ENCODE assay signal across 13 mouse cellular contexts in the genomic region with DNA sequence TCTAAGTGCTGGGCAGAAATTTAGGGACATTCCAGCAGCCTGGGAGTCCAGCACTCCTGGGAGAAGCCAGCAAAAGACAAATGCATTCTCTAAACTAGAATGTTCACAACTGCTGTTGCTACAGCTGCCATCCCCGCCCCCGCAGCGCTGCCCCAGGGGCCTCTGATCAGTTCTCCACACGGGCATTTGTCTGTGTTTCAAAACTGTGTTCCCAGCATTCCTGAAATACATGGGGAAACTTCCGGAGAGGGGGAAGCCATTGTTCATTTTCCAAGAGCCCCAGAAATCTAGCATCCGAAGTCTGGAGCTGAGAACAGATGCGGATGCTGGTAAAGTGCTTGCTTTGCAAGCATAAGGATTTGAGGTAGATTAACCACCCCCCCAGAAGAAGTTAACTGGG. TPM values are rescaled to one million over a fixed set of nuclear protein-coding genes. Genes with fewer than 3 reads are reported as not detected.
A peak's percentile ranks its signal among the peaks of the same experiment; 100 is the strongest.
DNase-seq lines count a peak whose midpoint lies in the region; ATAC-seq lines count a peak whose summit lies in the region.
"Had no signal": no experiment of that assay in that cellular context is flagged by ENCODE, and none has a peak within 500 bp of the region (broad histone marks: within the 10 kb centered on the region; RNA-seq: fewer than 3 reads in every experiment).

No protein-coding gene starts in this region.

- H3K27me3 ChIP-seq in forebrain, embryonic 10.5 days (ENCODE audit: poor library complexity, severe bottlenecking) = peaks cover 31% of the 10 kb centered on the region
- H3K27me3 ChIP-seq in forebrain, embryonic 15.5 days = peaks cover 25% of the 10 kb centered on the region
- H3K27me3 ChIP-seq in intestine, embryonic 14.5 days (replicated peaks; ENCODE audit: control insufficient read depth, insufficient read depth, low read length) = peaks cover 13% of the 10 kb centered on the region; the same call in 1 of the 2 replicates
- H3K27me3 ChIP-seq in intestine, embryonic 15.5 days (replicated peaks) = peaks cover 25% of the 10 kb centered on the region

- no peak for DNase-seq in forebrain, embryonic 10.5 days (ENCODE audit: extremely low spot score, low spot score)
- DNase-seq in intestine, embryonic 14.5 days (ENCODE audit: low spot score) = no peak
- peak; percentile 82 for DNase-seq in Muller cell, postnatal 12 days (ENCODE audit: inconsistent ontology term)
- DNase-seq in gastrocnemius, postnatal 25 days = peak; percentile 33
- no peak for DNase-seq in right cerebral cortex, postnatal 25 days
- DNase-seq in urinary bladder, adult 18-20 months (ENCODE audit: low spot score in 2 of 2) = no peak
- DNase-seq: cerebellum, adult 8-10 months; lung, postnatal 36 days had no signal

- no peak overlapping the region for H3K9ac ChIP-seq in forebrain, embryonic 15.5 days (replicated peaks)
- no peak overlapping the region for H3K9ac ChIP-seq in intestine, embryonic 14.5 days (ENCODE audit: low read length)
- H3K9ac ChIP-seq in intestine, embryonic 15.5 days = no peak overlapping the region
- H3K9ac ChIP-seq: liver, embryonic 12.5 days had no signal

- peak overlapping the region; percentile 78 for H3K27ac ChIP-seq in forebrain, embryonic 10.5 days
- H3K27ac ChIP-seq in forebrain, embryonic 15.5 days (replicated peaks) = no peak overlapping the region
- H3K27ac ChIP-seq in intestine, embryonic 14.5 days (ENCODE audit: low read depth) = peak overlapping the region; percentile 4; the same call in 1 of the 2 replicates
- H3K27ac ChIP-seq in intestine, embryonic 15.5 days = no peak overlapping the region
- H3K27ac ChIP-seq: liver, embryonic 12.5 days had no signal

- H3K4me3 ChIP-seq in forebrain, embryonic 10.5 days = no peak overlapping the region
- H3K4me3 ChIP-seq in forebrain, embryonic 15.5 days = no peak overlapping the region
- H3K4me3 ChIP-seq in intestine, embryonic 14.5 days (ENCODE audit: low read depth, low read length) = no peak overlapping the region
- H3K4me3 ChIP-seq in intestine, embryonic 15.5 days (replicated peaks) = no peak overlapping the region
- H3K4me3 ChIP-seq: erythroblast, embryonic 14.5 days; liver, embryonic 12.5 days had no signal

- H3K9me3 ChIP-seq in forebrain, embryonic 10.5 days = no peaks in the 10 kb centered on the region
- H3K9me3 ChIP-seq in forebrain, embryonic 15.5 days = no peaks in the 10 kb centered on the region
- H3K9me3 ChIP-seq in intestine, embryonic 14.5 days (ENCODE audit: control insufficient read depth, low read length) = no peaks in the 10 kb centered on the region
- H3K9me3 ChIP-seq in intestine, embryonic 15.5 days = no peaks in the 10 kb centered on the region
- H3K9me3 ChIP-seq: liver, embryonic 12.5 days had no signal

- no peak for ATAC-seq in forebrain, embryonic 15.5 days (replicated peaks)
- no peak for ATAC-seq in intestine, embryonic 14.5 days (replicated peaks; ENCODE audit: low FRiP score, low TSS enrichment, low read depth)
- ATAC-seq in intestine, embryonic 15.5 days = no peak
- ATAC-seq: hindbrain, embryonic 16.5 days; liver, embryonic 12.5 days had no signal

- H3K4me1 ChIP-seq in forebrain, embryonic 10.5 days = peaks cover 36% of the 10 kb centered on the region
- H3K4me1 ChIP-seq in forebrain, embryonic 15.5 days = peaks cover 11% of the 10 kb centered on the region
- peaks cover 6% of the 10 kb centered on the region for H3K4me1 ChIP-seq in intestine, embryonic 14.5 days (replicated peaks; ENCODE audit: control insufficient read depth, insufficient read depth, low read length)
- peaks cover 20% of the 10 kb centered on the region for H3K4me1 ChIP-seq in intestine, embryonic 15.5 days (replicated peaks)

- no peaks in the 10 kb centered on the region for H3K36me3 ChIP-seq in forebrain, embryonic 10.5 days (replicated peaks)
- H3K36me3 ChIP-seq in forebrain, embryonic 15.5 days = no peaks in the 10 kb centered on the region
- H3K36me3 ChIP-seq in intestine, embryonic 14.5 days (ENCODE audit: control insufficient read depth, insufficient read depth, low read length) = no peaks in the 10 kb centered on the region
- no peaks in the 10 kb centered on the region for H3K36me3 ChIP-seq in intestine, embryonic 15.5 days
- H3K36me3 ChIP-seq: liver, embryonic 12.5 days had no signal

- H3K4me2 ChIP-seq in forebrain, embryonic 15.5 days (replicated peaks) = no peak overlapping the region
- H3K4me2 ChIP-seq in intestine, embryonic 14.5 days (ENCODE audit: low read length) = no peak overlapping the region; the same call in 1 of the 2 replicates
- no peak overlapping the region for H3K4me2 ChIP-seq in intestine, embryonic 15.5 days (replicated peaks)
- H3K4me2 ChIP-seq: liver, embryonic 12.5 days had no signal

- 39% methylated on average over 7 of the region's 7 CpGs for WGBS in forebrain, embryonic 10.5 days
- WGBS in forebrain, embryonic 15.5 days = 34% methylated on average over 7 of the region's 7 CpGs
- WGBS in intestine, embryonic 14.5 days = 20% methylated on average over 7 of the region's 7 CpGs
- WGBS in intestine, embryonic 15.5 days = 28% methylated on average over 7 of the region's 7 CpGs

RNA-seq across cellular contexts. Expression of a gene that starts 3.9 kb away (rescaled TPM):
- 48.6 and 48.9 TPM in 2 replicates for polyA plus RNA-seq in forebrain, embryonic 10.5 days (2016; fragmentation: Nextera tagmentation; extraction: Ambion mirVana)
- 14.8 and 15.3 TPM in 2 replicates for polyA plus RNA-seq in forebrain, embryonic 15.5 days (2015; fragmentation: Nextera tagmentation; extraction: Ambion mirVana)
- polyA plus RNA-seq in intestine, embryonic 14.5 days (2014; fragmentation: Nextera tagmentation; extraction: Ambion mirVana) = 8.7 and 10.4 TPM in 2 replicates
- polyA plus RNA-seq in intestine, embryonic 15.5 days (2015; fragmentation: Nextera tagmentation; extraction: Ambion mirVana) = 9.6 and 10.8 TPM in 2 replicates
- 1 to 10 TPM; 4.9 to 5.7 TPM for total RNA-seq in gastrocnemius, postnatal 25 days (2021)

RNA-seq across cellular contexts. Expression of a gene that starts 21.0 kb away (rescaled TPM):
- 107 and 113 TPM in 2 replicates for polyA plus RNA-seq in forebrain, embryonic 10.5 days (2016; fragmentation: Nextera tagmentation; extraction: Ambion mirVana)
- polyA plus RNA-seq in forebrain, embryonic 15.5 days (2015; fragmentation: Nextera tagmentation; extraction: Ambion mirVana) = 116 and 124 TPM in 2 replicates
- 59.4 and 71.7 TPM in 2 replicates for polyA plus RNA-seq in intestine, embryonic 14.5 days (2014; fragmentation: Nextera tagmentation; extraction: Ambion mirVana)
- polyA plus RNA-seq in intestine, embryonic 15.5 days (2015; fragmentation: Nextera tagmentation; extraction: Ambion mirVana) = 54.4 and 55.0 TPM in 2 replicates
- 1 to 10 TPM; 5.6 to 6.9 TPM for total RNA-seq in gastrocnemius, postnatal 25 days (2021)

Comparison
In these comparisons a context has a peak if more than half of its experiments do, and no peak if none do; other contexts are left out.
1. H3K27ac ChIP-seq: peak in forebrain, embryonic 10.5 days (single experiment) and intestine, embryonic 14.5 days (single experiment); none in forebrain, embryonic 15.5 days (single experiment) and intestine, embryonic 15.5 days (single experiment).
2. DNase-seq: peak in Muller cell, postnatal 12 days (single experiment) and gastrocnemius, postnatal 25 days (single experiment); none in forebrain, embryonic 10.5 days (single experiment), intestine, embryonic 14.5 days (single experiment), right cerebral cortex, postnatal 25 days (single experiment) and urinary bladder, adult 18-20 months (0 of 2).